Mouse (Mus musculus) gastrocnemius, postnatal 10 days (tissue): ENCODE data around the gene Ndufaf2. TPM values are rescaled to one million over a fixed set of nuclear protein-coding genes. Genes with fewer than 3 reads are reported as not detected.

ENCODE experiments used
- DNase-seq: peaks from one replicate; pipeline ENCODE4 v3.0.0; 2021; ENCODE audit warnings: mixed read lengths
- total RNA-seq, 2 experiments: library from RNA; stranded (reverse); gene quantifications; 2 replicates each; pipeline ENCODE4 v1.2.3; 2021

Ndufaf2 gene
- total RNA-seq, 2 experiments from 2014 or later: 13.3 to 14.2 TPM

GRCm38 (mm10) chr13:107961972-107962371 is 196.5 kb downstream of the Ndufaf2 start:
- no peak for DNase-seq

- no peak for DNase-seq
These were observed 196.9 kb downstream of the Ndufaf2 start for GRCm38 (mm10) chr13:107961501-107961900.

GRCm38 (mm10) chr13:107960549-107960948 is 197.9 kb downstream of the Ndufaf2 start:
- DNase-seq: no peak

GRCm38 (mm10) chr13:107959891-107960290 is 198.5 kb downstream of the Ndufaf2 start:
- no peak for DNase-seq

GRCm38 (mm10) chr13:107956246-107956645 is 202.2 kb downstream of the Ndufaf2 start:
- DNase-seq: no peak

- DNase-seq: no peak
These were observed 202.9 kb downstream of the Ndufaf2 start for GRCm38 (mm10) chr13:107955327-107956110.

GRCm38 (mm10) chr13:107954445-107955261 is 203.8 kb downstream of the Ndufaf2 start:
- no peak for DNase-seq

- no peak for DNase-seq
These were observed 204.4 kb downstream of the Ndufaf2 start for GRCm38 (mm10) chr13:107954100-107954444.

Other genes with a start within 250 kb of the Ndufaf2 start
- gene Smim15, start 114.2 kb downstream of the Ndufaf2 start, total RNA-seq: 10 to 100 TPM; 22.0 to 27.6 TPM
- 10 to 100 TPM in 1 of 2 experiments, 1 to 10 TPM in 1; 9.5 to 10.2 TPM for gene Ercc8, start 108 bp upstream of the Ndufaf2 start, total RNA-seq
- 1 to 10 TPM in 1 of 2 experiments, under 1 TPM in 1; 0.97 to 1.3 TPM for gene Elovl7, start 55.8 kb upstream of the Ndufaf2 start, total RNA-seq
- 1 to 10 TPM; 1.6 to 3.0 TPM for gene Depdc1b, start 157.7 kb upstream of the Ndufaf2 start, total RNA-seq